Mouse (Mus musculus) testis, adult 2 months (tissue): Measurements from ENCODE around the gene Tbc1d4.

Experiments
- CTCF ChIP-seq: fragments of 200-500 bp; IDR thresholded peaks from 2 replicates; pipeline ENCODE4 v1.5.1; 2012; ENCODE audit warnings: low read depth, mild to moderate bottlenecking, inconsistent platforms, low read length, moderate library complexity; ENCODE audit not compliant: control insufficient read depth, insufficient read depth, insufficient replicate concordance
- POLR2A ChIP-seq: fragments of 200-500 bp; IDR thresholded peaks from 2 replicates; pipeline ENCODE4 v1.6.1; 2012; ENCODE audit warnings: low read depth, mild to moderate bottlenecking, inconsistent platforms, low read length, moderate library complexity; ENCODE audit not compliant: control insufficient read depth

DNA sequence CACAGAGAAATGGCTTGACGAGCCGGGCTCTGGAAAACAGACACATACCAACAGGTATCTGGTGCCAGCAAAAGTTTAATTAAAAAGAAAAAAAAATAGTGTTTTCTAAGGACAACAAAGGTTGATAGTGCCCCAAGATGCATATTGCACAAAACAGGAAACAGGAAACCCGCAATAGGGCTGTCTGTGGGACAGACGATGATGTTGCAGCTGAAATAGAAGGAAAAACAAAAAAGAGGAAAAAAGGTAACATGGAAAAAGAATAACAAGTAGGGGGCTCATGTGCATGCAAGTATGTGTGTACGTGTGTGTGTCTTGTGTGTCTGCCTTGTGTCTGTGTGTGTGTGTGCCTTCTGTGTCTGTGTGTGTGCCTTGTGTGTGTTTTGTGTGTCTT lies 131.2 kb downstream of the Tbc1d4 start:
- TF ChIP-seq CTCF = no peak
- no peak for TF ChIP-seq POLR2A
